Mouse (Mus musculus): ENCODE data around the gene Aspscr1.

The Aspscr1 gene

DNA sequence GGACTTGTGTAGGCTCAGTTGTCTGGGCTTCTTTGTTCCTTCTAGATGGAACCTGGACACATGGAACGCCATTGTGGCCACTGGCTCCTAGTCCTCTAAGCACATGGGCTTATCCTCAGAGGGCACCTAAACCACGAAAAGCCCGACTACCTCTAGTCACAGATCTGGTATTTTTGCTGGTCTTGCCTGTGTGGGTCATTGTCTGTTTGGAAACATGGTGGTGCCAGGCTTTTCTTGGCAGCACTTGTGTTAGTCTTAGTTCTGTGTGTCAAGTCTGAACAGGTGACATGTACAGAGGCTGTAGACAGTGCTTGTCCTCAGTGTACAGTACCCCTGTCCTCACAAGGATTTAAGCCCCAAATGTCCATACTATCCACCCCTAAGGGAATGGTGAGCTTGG, 10.8 kb downstream of the Aspscr1 start:
- no peak for DNase-seq (ENCODE audit: low spot score in 2 of 2)

GRCm38 (mm10) chr11:120684086-120684485, 11.3 kb downstream of the Aspscr1 start:
- DNase-seq (ENCODE audit: low spot score in 2 of 2) = no peak

DNA sequence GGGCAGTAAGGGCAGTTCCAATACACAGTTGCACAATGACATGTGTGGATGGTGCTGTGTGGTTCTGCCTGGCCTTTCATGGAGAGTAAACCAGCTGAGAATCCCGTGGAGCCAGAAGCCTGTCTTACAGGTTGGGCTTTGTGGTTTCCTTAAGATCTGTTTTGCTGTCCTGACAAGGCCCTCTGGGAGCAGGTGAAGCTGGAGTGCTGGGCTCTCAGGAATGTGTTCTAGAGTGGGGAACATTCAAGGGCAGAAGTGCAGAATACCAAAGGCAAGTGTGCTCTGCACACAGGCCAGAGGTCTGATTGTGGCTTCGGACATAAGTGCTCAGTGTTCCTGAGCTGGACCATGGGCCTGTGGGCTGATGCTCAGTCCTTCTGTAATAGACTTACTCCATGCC, 11.9 kb downstream of the Aspscr1 start:
- DNase-seq (ENCODE audit: low spot score in 2 of 2) = no peak

- DNase-seq (ENCODE audit: low spot score in 2 of 2) = no peak
Observed at GRCm38 (mm10) chr11:120686650-120687272, 14.0 kb downstream of the Aspscr1 start.

DNA sequence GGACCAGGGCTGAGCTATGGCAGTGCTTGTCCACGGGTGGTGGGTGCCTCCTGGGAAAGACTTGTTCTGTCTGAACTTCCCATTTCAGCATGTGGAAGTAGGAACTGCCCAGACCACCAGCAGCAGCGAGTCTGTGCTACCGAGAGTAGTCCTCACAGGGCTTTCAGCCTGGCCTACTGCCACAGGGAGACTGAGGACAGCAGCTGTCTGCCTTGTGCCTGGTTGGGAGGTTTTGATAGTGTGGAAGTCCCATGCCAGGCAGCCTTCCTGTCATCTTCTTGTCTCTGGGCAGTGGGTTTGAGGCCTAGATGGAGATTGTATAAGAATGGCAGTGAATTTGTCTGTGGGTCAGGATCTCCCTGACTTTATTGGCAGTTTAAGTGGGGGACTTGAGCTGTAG, 16.6 kb downstream of the Aspscr1 start:
- no peak for DNase-seq (ENCODE audit: low spot score in 2 of 2)

- DNase-seq (ENCODE audit: low spot score in 2 of 2) = peak in 1 of 2 experiments; percentile 35
Observed at GRCm38 (mm10) chr11:120692471-120693011, 19.8 kb downstream of the Aspscr1 start.

DNA sequence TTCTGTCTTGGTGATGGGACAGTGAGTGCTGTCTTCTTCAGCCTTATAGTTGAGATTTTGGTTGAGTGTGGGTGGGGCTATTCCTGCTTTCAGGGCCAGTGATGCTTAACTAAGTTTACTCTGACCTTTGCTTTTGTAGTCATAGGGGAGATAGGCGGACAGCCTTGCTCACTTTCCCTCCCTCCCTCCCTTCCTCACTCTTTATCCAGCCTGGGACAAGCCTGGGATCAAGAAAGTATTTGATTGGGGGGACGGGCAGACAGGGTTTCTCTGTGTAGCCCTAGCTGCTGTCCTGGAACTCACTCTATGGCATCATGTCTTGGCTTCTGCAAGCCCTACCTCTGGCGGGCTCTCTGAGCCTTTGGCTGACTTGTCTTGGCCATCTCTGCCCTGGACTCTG, 20.7 kb downstream of the Aspscr1 start:
- no peak for DNase-seq (ENCODE audit: low spot score in 2 of 2)

GRCm38 (mm10) chr11:120695184-120695583, 22.4 kb downstream of the Aspscr1 start:
- DNase-seq (ENCODE audit: low spot score in 2 of 2) = no peak

GRCm38 (mm10) chr11:120695641-120696040, 22.9 kb downstream of the Aspscr1 start:
- no peak for DNase-seq (ENCODE audit: low spot score in 2 of 2)

GRCm38 (mm10) chr11:120696568-120696967, 23.8 kb downstream of the Aspscr1 start:
- DNase-seq (ENCODE audit: low spot score in 2 of 2) = no peak

GRCm38 (mm10) chr11:120697741-120698140, 25.0 kb downstream of the Aspscr1 start:
- no peak for DNase-seq (ENCODE audit: low spot score in 2 of 2)

DNA sequence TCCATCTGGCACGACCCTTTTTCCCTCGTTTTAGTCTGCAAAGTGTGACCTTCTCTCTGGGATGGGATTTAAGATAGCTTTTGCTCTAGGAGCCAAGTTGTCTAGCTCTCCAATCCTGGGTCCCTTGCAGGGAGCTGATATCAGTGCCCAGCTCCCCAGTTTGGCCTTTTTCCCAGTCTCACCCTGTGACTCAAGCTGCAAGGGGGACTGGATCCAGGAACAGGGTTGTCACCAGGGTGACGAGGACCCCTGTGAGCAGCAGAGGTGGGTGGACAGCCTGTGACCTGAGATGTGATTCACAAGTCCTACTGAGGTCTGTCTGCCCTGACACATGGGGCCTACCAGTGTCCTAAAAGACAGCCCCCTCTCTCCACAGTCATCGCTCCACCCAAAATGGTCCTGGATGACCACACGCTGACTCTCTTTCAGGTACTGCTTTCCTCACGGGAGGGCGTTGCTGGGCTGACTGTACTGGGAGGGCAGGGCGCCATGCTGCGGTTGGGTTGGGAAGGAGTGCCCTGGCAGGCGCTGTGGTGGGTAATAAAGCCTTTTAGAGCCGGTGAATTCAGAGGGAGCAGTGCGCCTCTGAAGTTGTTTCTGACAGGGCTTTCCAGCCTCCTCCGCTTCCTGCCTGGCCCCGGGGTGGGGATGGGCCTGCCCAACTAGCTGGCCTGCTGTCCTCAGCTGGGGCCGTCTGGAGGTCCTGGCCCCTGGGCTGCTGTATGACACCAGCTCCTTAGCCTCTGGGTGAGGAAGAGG, 31.1 kb downstream of the Aspscr1 start:
- no peak for DNase-seq (ENCODE audit: low spot score in 2 of 2)

- DNase-seq (ENCODE audit: low spot score in 2 of 2) = no peak
Observed at GRCm38 (mm10) chr11:120704486-120705325, 31.9 kb downstream of the Aspscr1 start.

- DNase-seq (ENCODE audit: low spot score in 2 of 2) = no peak
Observed at GRCm38 (mm10) chr11:120706120-120706519, 33.3 kb downstream of the Aspscr1 start.

DNA sequence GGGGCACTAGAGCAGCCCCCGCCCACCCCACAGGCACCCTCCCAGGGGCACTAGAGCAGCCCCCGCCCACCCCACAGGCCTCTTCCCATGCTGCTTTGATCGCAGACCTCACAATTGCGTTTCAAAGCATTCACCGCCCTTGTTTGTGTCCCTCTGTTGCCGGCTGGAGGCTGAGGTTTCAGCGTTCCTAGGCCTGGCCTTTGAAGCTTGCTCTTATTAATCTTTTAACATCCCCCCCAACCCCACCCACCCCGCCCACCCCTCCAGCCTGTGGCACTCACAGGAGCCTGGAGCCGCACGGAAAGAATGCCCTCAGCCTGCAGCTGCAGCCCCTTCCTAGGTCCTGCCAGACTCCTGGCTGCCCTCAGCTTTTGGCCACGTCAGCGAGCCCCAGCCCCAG, 34.5 kb downstream of the Aspscr1 start:
- DNase-seq (ENCODE audit: low spot score in 2 of 2) = no peak

- no peak for DNase-seq (ENCODE audit: low spot score in 2 of 2)
Observed at GRCm38 (mm10) chr11:120707969-120708368, 35.2 kb downstream of the Aspscr1 start.

DNA sequence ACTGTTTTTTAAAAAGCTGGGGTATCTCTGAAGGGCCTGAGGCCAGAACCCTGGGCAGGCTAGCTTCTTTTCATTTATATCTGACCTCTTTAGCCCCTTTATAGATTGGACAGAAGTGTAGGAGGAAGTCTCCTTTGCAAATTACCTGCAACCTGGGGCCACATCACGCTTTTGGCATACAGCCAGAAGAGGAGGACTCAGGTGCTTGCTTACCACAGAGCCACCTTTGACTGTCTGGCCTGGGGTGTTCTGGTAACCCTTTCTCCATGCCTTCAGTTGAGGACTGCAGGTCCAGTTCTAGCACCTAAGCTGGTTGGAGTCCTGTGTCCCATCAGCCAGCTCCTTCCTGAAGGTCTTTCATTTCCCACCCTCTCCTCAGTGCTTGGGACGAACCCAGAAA, 36.8 kb downstream of the Aspscr1 start:
- no peak for DNase-seq (ENCODE audit: low spot score in 2 of 2)

- no peak for DNase-seq (ENCODE audit: low spot score in 2 of 2)
Observed at GRCm38 (mm10) chr11:120710672-120711071, 37.9 kb downstream of the Aspscr1 start.

- no peak for DNase-seq (ENCODE audit: low spot score in 2 of 2)
Observed at GRCm38 (mm10) chr11:120711980-120712604, 39.3 kb downstream of the Aspscr1 start.

GRCm38 (mm10) chr11:120712771-120713568, 40.2 kb downstream of the Aspscr1 start:
- no peak for DNase-seq (ENCODE audit: low spot score in 2 of 2)

Data from left cerebral cortex, adult 9 months (tissue).